Comparison of ENCODE assay signal across 8 mouse cellular contexts in genomic region chr15:86214549-86215201, GRCm38 (mm10). TPM values are rescaled to one million over a fixed set of nuclear protein-coding genes. Genes with fewer than 3 reads are reported as not detected.
DNase-seq lines count a peak whose midpoint lies in the region; ATAC-seq and TF ChIP-seq lines count a peak whose summit lies in the region.

No protein-coding gene starts in this region.

- peak; percentile 51 to 53 for DNase-seq in frontal cortex, postnatal 14 days (ENCODE audit: low spot score in 2 of 2)
- DNase-seq in frontal cortex, adult 2 months (ENCODE audit: extremely low spot score in 1 of 2, low spot score in 1 of 2), result no peak
- no peak for DNase-seq in liver, embryonic 14.5 days (ENCODE audit: low read depth in 3 of 3, low spot score in 3 of 3)
- no peak for DNase-seq in ovary, postnatal 10 days (ENCODE audit: low spot score)
- DNase-seq in adrenal gland, postnatal 14 days, result no peak
- DNase-seq in left cerebral cortex, adult 18-20 months (ENCODE audit: low spot score in 2 of 2), result no peak

- H3K27ac ChIP-seq in forebrain, embryonic 12.5 days, result peak overlapping the region; percentile 78
- H3K27ac ChIP-seq in liver, embryonic 14.5 days, result peak overlapping the region; percentile 67

- H3K4me1 ChIP-seq in forebrain, embryonic 12.5 days, result peaks cover 19% of the 10 kb centered on the region
- H3K4me1 ChIP-seq in liver, embryonic 14.5 days (replicated peaks; ENCODE audit: control insufficient read depth in 2 of 2, insufficient read depth in 2 of 2, low read length in 1 of 2), result peaks cover 2 to 8% of the 10 kb centered on the region in 2 experiments; a peak in 3 of 4 replicates

- ATAC-seq in forebrain, embryonic 12.5 days (ENCODE audit: low FRiP score), result peak; percentile 39; the same call in 1 of the 2 replicates
- peak; percentile 63 for ATAC-seq in liver, embryonic 14.5 days (ENCODE audit: insufficient read depth)

- TF ChIP-seq CTCF in C2C12 (IDR thresholded peaks at IDR 0.05; ENCODE audit: control insufficient read depth, insufficient read depth, insufficient read length), result no peak
- no peak for TF ChIP-seq CTCF in liver, embryonic 14.5 days (IDR thresholded peaks at IDR 0.05; ENCODE audit: low read depth)

- no peaks in the 10 kb centered on the region for H3K27me3 ChIP-seq in C2C12 (ENCODE audit: control insufficient read depth, insufficient read depth, insufficient read length)
- H3K27me3 ChIP-seq in forebrain, embryonic 12.5 days, result no peaks in the 10 kb centered on the region
- H3K27me3 ChIP-seq in liver, embryonic 14.5 days (ENCODE audit: control insufficient read depth, insufficient read depth, low read length), result no peaks in the 10 kb centered on the region

- WGBS in forebrain, embryonic 12.5 days, result 17% methylated on average over 25 of the region's 25 CpGs
- WGBS in liver, embryonic 14.5 days (ENCODE audit: insufficient replicate concordance), result 10% methylated on average over 25 of the region's 25 CpGs

- H3K36me3 ChIP-seq in C2C12 (ENCODE audit: control insufficient read depth, insufficient read depth), result no peaks in the 10 kb centered on the region
- no peaks in the 10 kb centered on the region for H3K36me3 ChIP-seq in forebrain, embryonic 12.5 days (replicated peaks)
- no peaks in the 10 kb centered on the region for H3K36me3 ChIP-seq in liver, embryonic 14.5 days (replicated peaks; ENCODE audit: control insufficient read depth, insufficient read depth, low read depth)

- peak overlapping the region; percentile 86 for H3K9ac ChIP-seq in forebrain, embryonic 12.5 days
- H3K9ac ChIP-seq in liver, embryonic 14.5 days (replicated peaks), result peak overlapping the region; percentile 93

- H3K79me3 ChIP-seq in C2C12 (ENCODE audit: low read depth), result peaks cover 17% of the 10 kb centered on the region

- peak overlapping the region; percentile 75 for H3ac ChIP-seq in C2C12 (ENCODE audit: control insufficient read depth, insufficient read length, low read depth)

- TF ChIP-seq EP300 in liver, embryonic 14.5 days (IDR thresholded peaks at IDR 0.05; ENCODE audit: low read depth), result no peak

- peaks cover 60% of the 10 kb centered on the region for H3K79me2 ChIP-seq in C2C12 (ENCODE audit: control insufficient read depth, insufficient read depth)

- no peaks in the 10 kb centered on the region for H3K9me3 ChIP-seq in forebrain, embryonic 12.5 days
- no peaks in the 10 kb centered on the region for H3K9me3 ChIP-seq in liver, embryonic 14.5 days (ENCODE audit: control insufficient read depth, low read length)

- H3K4me3 ChIP-seq in C2C12 (ENCODE audit: insufficient read depth, poor library complexity, severe bottlenecking), result peak overlapping the region; percentile 96
- peak overlapping the region; percentile 78 for H3K4me3 ChIP-seq in forebrain, embryonic 12.5 days (replicated peaks)
- H3K4me3 ChIP-seq in liver, embryonic 14.5 days (ENCODE audit: insufficient read depth in 1 of 2, low read depth in 2 of 2, low read length in 2 of 2), result peak overlapping the region; percentile 90 to 93

- H3K4me2 ChIP-seq in forebrain, embryonic 12.5 days, result peak overlapping the region; percentile 99
- H3K4me2 ChIP-seq in liver, embryonic 14.5 days (ENCODE audit: low read depth), result peak overlapping the region; percentile 92

TF ChIP-seq in C2C12, 6 proteins besides CTCF, POLR2A, EP300 and RAD21:
- TF ChIP-seq MYOG (IDR thresholded peaks at IDR 0.05; ENCODE audit: control insufficient read depth, extremely low read depth, insufficient read length) (no peak), MYOD1 (IDR thresholded peaks at IDR 0.05; ENCODE audit: control insufficient read depth, insufficient read length, low read depth) (no peak), MAX (IDR thresholded peaks at IDR 0.05) (no peak), USF1 (IDR thresholded peaks at IDR 0.05; ENCODE audit: low read depth) (no peak), CEBPB (IDR thresholded peaks at IDR 0.05; ENCODE audit: low read depth) (no peak), FOSL1 (IDR thresholded peaks at IDR 0.05; ENCODE audit: insufficient read depth, low read length, poor library complexity, severe bottlenecking) (no peak)

RNA-seq across cellular contexts. Expression of gene Tbc1d22a, which starts 0.4 kb away (rescaled TPM):
- polyA plus RNA-seq in frontal cortex, adult 2 months (2012; rRNA removed), result 28.3 and 29.4 TPM in 2 replicates
- polyA plus RNA-seq in C2C12 (2012; fragmentation: generic; extraction: Trizol), result 19.7 TPM
- polyA plus RNA-seq in forebrain, embryonic 12.5 days (2016; fragmentation: Nextera tagmentation; extraction: Ambion mirVana), result 9.1 and 9.4 TPM in 2 replicates
- polyA plus RNA-seq in liver, embryonic 14.5 days (2012; rRNA removed), result 5.8 and 6.4 TPM in 2 replicates
- polyA plus RNA-seq in liver, embryonic 14.5 days (2014; fragmentation: Nextera tagmentation; extraction: Ambion mirVana), result 4.1 and 4.9 TPM in 2 replicates
- 26.8 and 32.0 TPM in 2 replicates for total RNA-seq in adrenal gland, postnatal 14 days (2021)
- total RNA-seq in left cerebral cortex, adult 18-20 months (2021), result 10 to 100 TPM; 34.4 to 35.0 TPM

RNA-seq across cellular contexts. Expression of gene Cerk, which starts 28.7 kb away (rescaled TPM):
- polyA plus RNA-seq in frontal cortex, adult 2 months (2012; rRNA removed), result 50.2 TPM in 2 replicates
- 18.1 TPM for polyA plus RNA-seq in C2C12 (2012; fragmentation: generic; extraction: Trizol)
- polyA plus RNA-seq in forebrain, embryonic 12.5 days (2016; fragmentation: Nextera tagmentation; extraction: Ambion mirVana), result 24.1 and 24.9 TPM in 2 replicates
- 2.4 and 2.9 TPM in 2 replicates for polyA plus RNA-seq in liver, embryonic 14.5 days (2012; rRNA removed)
- polyA plus RNA-seq in liver, embryonic 14.5 days (2014; fragmentation: Nextera tagmentation; extraction: Ambion mirVana), result 2.7 and 3.3 TPM in 2 replicates
- total RNA-seq in adrenal gland, postnatal 14 days (2021), result 31.5 and 33.0 TPM in 2 replicates
- 10 to 100 TPM; 57.3 to 58.8 TPM for total RNA-seq in left cerebral cortex, adult 18-20 months (2021)

Comparison
In these comparisons a context has a peak if more than half of its experiments do, and no peak if none do; other contexts are left out.
1. DNase-seq: peak in frontal cortex, postnatal 14 days (2 of 2); none in frontal cortex, adult 2 months (0 of 2), liver, embryonic 14.5 days (0 of 3), ovary, postnatal 10 days (single experiment), adrenal gland, postnatal 14 days (single experiment) and left cerebral cortex, adult 18-20 months (0 of 2).
2. Peak in every context shown above with its lines, with median percentiles within 50 percentile points of each other: H3K4me3 ChIP-seq.